Mouse (Mus musculus) NIH3T3 (cell line): Measurements from ENCODE around the gene Mpl.

Source experiments
- DNase-seq: peaks from one replicate; pipeline ENCODE4 v3.0.0-alpha.2; 2012; ENCODE audit warnings: low read depth

Mpl gene

DNA sequence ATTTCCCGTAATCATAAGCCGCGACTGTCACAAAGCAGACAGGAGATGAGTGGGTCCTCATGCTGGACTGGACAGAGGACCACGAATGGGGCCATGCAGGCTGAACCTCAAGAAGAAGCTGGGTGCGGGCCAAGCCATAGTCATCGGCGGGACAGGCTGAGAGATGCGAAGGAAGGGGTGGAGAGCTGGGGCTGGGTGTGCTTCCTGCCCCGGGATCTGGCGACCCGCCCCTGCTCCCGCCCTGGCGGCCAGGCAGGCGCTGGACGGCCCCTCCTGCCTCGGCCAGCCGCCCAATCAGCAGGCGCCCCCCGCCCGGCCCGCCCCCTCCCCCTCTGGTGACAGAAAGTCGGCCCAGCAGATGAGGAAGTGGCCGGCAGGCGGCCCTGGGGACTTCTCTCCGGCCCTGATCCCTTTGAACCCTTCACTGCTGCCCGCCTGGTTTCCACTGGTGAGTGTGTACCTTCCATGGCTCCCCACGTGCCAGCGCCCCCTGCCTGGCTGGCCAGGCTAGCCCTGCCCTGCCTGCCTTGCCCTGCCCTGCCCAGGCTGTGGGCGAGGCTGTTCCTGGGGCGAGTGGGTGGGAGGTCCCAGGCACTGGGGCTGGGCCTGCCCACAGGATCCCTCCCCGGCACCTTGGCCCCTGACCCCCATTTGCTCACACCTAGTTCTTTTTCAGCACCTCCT is 29.4 kb downstream of the Mpl start, which contains the start of gene Elovl1:
Elovl1 (plus strand) TSS at position 326 of the 684 bp plus-strand sequence.
- DNase-seq = peak; percentile 97

DNA sequence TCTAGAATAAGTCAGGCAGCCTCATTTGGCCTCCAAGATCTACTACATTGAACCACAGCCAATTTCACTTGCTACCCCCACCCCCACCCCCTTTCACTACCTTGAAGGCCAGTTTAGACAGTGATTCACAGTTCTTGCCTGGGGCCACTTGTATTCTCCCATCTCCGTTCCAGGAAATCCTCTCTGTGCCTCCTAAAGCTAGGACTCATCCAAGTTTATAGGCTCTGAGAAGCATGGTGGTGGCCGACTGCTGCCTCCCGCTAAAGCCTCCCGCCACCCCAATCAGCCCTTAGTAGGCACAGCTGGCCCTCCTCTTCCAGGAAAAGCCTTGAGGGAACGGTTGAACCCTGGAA is 29.9 kb downstream of the Mpl start:
- peak; percentile 81 for DNase-seq

DNA sequence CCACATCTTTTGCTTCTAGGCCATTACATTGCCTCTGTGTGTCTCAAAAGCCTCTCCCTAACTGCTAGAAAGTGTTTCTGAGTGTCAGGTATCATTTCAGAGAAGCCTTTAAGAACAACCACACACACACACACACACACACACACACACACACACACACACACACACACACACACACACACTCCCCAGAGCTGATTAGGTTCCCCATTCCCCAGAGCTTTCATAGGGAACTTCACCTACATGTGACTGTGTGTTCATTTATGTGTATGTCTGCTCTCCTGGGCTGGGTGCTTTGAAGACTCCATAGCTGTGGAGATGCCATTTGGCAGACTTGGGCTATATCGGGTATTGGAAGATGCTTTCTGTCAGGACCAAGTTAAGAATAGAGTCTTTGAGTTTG is 31.9 kb downstream of the Mpl start:
- DNase-seq = no peak

DNA sequence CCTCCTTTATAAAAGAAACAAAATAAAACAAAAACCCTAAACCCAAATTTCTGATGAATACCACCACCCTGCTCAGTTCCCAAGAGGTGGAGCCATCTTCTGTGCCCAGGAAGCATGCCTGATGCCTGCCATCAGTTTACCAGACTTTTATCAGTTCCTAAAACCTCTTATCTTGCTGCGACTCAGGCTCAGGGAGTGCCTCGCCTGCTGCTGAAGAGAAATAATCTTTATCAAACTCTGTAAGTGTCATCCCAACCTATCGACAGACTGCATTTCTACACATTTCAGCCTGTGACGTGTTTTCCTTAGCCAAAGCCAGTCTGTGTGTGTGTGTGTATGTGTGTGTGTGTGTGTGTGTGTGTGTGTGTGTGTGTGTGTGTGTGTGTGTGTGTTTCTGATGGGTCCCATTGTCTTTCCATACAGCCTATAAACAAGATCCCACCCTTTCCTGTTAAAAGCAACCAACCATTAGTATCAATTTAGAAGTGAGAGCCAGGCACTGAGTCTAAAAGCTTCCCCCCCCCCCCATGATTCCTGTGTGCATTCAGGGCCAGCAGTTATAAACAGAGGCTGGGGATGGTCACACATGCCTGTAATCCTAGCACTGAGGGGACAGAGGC is 32.7 kb downstream of the Mpl start:
- no peak for DNase-seq

DNA sequence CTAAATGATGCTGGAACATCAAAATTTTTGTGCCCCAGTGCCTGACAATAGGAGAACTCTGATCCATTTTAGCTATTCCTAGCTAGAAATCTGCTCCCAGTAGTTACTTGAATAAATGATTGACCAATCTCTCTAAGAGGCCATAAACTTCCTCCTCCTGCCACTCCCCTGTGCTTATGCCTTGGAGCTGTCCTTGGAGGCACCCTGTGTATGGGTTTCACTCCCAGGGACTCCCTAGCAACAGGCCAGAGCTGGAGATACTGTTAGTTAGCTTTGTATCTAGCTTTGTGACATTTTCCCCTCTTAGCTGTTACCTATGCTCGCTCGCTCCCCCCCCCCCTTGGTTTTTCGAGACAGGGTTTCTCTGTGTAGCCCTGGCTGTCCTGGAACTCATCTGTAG is 35.9 kb downstream of the Mpl start:
- no peak for DNase-seq

DNA sequence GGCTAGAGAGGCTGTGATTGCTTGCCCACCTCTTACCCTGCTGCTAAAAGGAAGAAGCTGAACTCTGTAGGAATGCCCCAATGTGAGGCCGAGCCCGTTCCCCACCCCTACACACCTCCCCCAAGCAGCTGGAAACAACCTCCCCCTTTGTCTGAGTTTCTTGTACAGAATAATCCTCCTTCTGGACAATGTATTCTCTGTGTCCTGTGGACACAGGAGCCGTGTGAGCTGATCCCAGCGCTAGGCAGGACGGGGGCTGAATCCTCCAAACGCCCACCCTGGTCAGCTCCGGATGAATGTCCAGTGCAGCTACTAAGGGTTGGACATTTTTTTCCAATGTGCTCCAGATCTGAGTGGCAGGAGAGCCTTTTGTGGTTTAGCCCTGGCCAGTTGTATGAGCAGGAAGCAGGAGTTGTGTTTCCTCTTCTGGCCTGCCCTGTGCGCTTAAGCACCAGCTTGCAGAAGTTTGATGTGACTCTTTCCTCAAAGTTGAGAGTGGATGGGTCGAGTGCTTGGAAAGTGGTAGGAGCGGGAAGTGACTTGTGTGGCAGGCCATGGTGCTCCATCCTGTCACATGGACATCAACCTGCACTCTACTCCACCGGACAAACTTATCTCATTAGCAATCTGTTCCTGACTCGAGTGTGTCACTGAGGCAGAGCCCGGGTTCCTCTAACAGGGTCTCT is 40.1 kb downstream of the Mpl start:
- no peak for DNase-seq

DNA sequence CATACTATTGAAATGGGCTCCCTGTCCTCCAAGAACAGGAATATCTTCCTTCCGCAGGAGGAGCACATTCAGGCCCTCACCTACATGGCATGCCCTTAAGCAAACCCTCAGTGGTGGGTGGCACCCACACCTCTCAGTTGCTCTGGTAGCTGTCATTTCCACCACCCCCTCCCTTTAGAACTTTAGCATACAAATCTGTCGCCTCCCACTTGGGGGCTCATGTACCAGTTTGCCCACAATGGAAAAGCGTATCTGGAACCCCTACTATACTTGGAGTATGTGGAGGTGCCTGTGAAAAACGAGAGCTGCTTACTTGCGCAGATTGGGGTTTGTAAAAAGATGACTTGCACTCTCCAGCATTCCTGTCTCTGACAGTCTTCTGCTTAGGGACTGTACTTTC is 41.0 kb downstream of the Mpl start:
- DNase-seq = no peak

DNA sequence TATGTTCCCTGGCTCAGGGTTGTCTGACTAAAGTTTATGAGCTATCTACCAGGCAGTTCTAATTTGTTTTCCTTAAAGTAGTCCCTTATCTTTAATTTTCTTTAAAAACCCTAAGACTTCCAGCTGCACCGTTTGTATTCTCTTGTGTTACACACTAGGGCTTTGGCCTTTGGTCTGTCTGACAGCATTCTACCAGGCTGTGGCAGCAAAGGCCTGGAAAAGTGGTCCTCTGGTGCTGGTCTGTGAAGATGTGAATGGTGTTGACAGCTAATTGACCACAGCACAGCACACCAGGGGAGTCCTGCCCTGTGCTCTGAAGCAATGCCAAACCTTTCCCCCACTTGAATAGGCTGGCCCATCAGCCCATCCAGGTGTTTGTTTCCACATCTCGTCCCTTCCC is 41.5 kb downstream of the Mpl start:
- peak; percentile 32 for DNase-seq

DNA sequence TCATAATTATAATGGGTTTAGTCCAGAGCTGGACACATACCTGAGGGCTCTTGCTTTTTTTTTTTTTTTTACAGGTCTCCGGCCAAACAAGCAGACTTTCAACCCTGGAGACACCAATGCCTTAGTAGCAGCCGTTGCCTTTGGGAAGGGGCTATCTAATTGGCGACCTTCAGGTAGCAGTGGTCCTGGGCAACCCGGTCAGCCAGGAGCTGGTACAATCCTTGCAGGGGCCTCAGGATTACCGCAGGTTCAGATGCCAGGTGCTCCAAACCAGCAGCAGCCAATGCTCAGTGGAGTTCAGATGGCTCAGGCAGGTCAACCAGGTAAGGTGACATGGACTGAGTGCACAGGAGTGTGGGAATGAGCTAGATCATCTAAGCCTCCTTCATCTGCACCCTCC is 43.8 kb downstream of the Mpl start:
- no peak for DNase-seq

DNA sequence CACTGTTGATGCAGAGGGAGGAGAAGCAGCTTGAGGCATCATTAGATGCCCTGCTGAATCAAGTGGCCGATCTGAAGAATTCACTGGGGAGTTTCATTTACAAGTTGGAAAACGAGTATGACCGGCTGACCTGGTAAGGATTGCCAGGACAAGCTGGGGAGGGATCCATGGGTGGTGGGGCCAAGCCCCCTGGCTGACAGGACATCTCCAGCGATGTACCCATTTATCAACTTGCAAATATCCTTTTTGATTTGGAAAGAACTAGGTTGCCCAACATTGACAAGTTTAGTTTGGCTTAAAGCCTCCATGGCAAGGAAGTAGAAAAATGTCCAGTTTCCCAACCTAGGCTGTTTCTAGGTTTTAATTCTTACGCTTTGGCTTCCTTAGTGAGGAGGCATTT is 46.4 kb downstream of the Mpl start:
- no peak for DNase-seq

DNA sequence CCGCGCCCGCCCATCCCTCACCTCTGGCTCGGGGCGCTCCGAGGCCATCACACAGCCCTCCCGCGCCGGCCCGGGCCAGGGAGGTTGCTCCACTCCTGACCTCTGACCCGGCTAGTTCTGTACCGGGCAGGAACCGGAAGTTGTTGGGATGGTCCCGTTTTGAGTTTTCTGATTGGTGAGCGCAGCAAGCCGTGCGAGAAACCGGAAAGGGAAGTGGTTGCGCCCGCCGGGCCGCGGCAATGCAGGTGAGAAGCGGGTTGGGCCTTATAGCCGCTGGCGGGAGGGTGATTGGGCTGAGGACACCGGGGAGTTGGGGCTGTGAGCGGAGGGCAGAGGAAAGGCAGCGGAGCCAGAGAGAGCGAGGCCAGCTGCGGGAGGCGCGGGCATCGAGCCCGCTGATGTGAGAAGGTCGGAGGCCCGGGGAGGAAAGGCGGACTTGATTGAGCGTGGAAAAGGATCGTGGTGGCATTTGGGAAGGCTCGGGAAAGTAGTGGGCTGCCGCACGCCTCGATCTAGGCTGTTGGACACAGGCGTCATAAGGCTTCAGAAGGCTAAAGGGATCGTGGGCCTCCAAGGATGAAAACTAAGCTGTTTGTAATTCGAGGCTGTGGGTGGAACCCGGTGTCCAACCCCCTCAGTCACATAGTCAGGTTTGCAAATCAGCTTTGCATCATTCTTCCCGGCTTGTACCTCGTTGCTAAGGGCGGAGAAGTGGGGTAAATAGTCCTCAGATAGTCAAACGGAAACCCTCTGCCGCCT is 48.0 kb downstream of the Mpl start, which contains the start of the genes Szt2 and Med8:
Szt2 (minus strand) TSS at position 132 of the 759 bp plus-strand sequence.
Med8 (plus strand) TSS at position 196 of the 759 bp plus-strand sequence.
- DNase-seq = peak; percentile 95

DNA sequence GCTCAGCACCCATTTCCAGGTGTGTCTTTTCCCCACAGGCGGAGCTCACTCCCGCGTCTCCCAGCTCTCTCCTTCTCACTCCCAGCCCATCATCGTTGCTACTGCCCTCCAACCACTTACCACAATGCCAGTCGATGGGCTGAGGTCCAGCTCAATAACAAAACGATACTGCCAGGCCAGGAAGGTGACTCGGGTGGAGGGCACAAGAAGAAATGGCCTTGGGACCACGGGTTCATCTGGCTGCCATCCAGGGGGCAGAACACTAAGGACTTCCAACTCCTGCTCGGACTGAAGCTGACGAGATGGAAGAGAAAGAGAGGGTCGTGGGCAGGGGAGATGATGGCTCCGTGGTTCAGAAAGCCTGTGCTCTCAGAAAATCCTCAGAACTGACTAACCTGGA is 54.6 kb downstream of the Mpl start:
- no peak for DNase-seq

DNA sequence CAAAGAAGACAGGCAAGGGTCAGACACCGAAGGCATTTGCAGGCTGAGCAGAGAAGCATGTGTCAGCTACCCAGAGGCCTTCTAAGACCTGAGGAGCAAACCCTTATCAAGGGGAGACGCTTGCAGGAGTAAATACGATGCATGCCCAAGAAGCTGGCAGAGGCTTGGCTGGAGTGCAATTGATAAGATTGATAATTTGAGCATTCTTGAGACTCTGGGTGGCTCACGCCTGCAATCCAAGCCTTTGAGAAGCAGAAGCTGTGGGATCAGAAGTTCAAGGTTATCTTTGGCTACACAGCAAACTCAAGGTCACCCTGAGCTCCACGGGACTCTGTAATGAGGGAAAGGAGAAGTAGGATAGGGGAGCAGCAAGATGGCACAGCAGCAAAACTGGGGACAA is 55.4 kb downstream of the Mpl start:
- DNase-seq = no peak

DNA sequence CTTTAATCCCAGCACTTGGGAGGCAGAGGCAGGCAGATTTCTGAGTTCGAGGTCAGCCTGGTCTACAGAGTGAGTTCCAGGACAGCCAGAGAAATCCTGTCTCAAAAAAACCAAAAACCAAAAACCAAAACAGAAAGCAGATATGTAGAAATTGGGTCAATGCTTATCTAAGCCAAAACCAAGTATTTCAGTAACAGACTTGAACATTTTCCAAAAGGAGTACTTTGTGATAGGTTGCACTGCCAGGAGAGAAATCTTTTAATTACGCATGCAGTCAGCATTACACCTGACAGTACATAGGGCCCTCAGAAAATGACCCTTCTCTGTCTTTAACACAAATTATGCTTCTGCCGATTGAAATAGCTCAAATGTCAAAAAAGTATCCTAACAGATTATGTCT is 55.9 kb downstream of the Mpl start:
- no peak for DNase-seq

DNA sequence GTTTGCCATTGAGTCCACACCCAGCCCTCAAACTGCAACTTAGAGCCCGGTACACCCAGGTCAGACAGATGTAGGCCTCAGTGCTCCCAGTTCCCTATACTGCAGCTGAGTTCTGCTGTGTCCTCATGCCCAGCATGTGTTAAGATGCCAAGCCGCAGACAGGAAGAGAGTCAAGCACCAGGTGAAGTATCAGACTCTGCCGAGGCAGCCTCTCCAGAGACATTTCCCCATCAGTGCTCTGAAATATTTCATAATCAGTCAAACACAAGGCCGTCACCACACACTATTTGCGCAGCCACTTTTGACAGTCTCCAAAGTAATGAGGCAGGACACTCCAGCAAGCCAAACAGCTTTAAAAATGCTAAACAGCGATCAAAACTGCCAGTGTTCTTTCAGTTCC is 58.9 kb downstream of the Mpl start:
- DNase-seq = no peak

DNA sequence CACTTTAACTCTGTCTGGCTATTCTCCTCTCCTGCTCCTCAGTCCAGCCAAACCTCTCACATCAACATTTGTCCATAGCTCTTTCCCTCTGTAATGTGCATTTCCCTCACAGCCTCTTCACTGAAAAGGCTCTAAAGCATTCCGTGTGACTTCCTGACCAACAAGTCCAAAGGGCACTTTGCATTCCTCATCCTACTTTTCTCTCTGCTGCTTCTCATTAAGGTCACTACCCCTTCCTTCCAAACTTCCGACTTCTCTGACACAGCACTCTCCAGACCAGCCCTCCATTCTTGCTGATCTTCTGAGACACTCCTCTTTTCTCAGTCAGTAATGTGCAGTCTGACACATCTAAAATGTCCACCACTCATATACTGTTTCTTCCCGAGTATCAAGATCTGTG is 60.9 kb downstream of the Mpl start:
- no peak for DNase-seq

DNA sequence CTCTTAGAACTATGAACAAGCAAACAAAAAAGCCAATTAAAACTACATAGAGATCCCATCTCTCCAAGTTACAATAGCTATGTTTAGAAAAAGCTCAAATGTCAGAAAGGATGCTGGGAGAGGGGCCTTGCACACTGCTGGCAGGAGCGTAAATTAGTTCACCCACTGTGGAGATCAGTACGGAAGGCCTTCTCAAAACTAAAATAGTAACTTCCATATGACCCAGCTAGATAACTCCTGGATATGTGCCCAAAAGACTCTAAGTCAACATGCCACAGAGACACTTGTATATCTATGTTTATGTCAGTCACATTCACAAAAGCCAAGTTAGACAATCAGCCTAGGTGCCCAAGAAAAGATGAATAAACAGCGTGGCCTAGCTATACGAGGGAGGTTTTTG is 62.0 kb downstream of the Mpl start:
- no peak for DNase-seq

DNA sequence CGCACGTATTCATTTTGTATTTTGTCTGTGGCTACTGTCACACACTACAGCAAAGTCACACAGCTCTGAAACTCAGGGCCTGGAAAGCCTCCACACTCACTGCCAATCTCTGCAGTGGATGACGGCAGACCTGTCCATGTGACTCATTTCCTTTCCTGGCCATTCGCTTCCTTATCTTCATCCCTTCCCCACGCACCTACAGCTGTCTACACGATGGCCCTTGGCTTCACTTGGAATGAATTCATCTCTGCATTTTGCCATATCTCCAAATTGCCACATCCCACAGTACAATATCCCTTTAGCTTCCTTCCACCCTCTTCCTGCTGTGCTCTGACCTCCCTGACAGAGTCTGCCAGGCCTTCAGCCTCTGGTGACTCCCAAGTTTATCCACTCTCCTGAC is 62.8 kb downstream of the Mpl start:
- DNase-seq = no peak
